Mouse (Mus musculus): ENCODE data around the gene Rnaseh2b.
A peak's percentile ranks its signal among the peaks of the same experiment; 100 is the strongest.

The Rnaseh2b gene

GRCm38 (mm10) chr14:62322581-62323344, 30.4 kb downstream of the Rnaseh2b start:
- no peak for DNase-seq

- DNase-seq = no peak
Observed at GRCm38 (mm10) chr14:62323457-62323856, 31.1 kb downstream of the Rnaseh2b start.

GRCm38 (mm10) chr14:62324943-62325342, 32.6 kb downstream of the Rnaseh2b start:
- DNase-seq = no peak

GRCm38 (mm10) chr14:62326026-62326425, 33.6 kb downstream of the Rnaseh2b start:
- DNase-seq = no peak

- no peak for DNase-seq
Observed at GRCm38 (mm10) chr14:62327171-62327570, 34.8 kb downstream of the Rnaseh2b start.

GRCm38 (mm10) chr14:62328606-62329005, 36.2 kb downstream of the Rnaseh2b start:
- DNase-seq = no peak

GRCm38 (mm10) chr14:62329631-62330030, 37.2 kb downstream of the Rnaseh2b start:
- no peak for DNase-seq

- no peak for DNase-seq
Observed at GRCm38 (mm10) chr14:62331457-62331856, 39.1 kb downstream of the Rnaseh2b start.

- peak; percentile 90 for DNase-seq
Observed at GRCm38 (mm10) chr14:62331866-62332619, 39.7 kb downstream of the Rnaseh2b start.

GRCm38 (mm10) chr14:62333909-62334687, 41.7 kb downstream of the Rnaseh2b start:
- DNase-seq = no peak

GRCm38 (mm10) chr14:62339196-62339595, 46.8 kb downstream of the Rnaseh2b start:
- DNase-seq = no peak

- DNase-seq = no peak
Observed at GRCm38 (mm10) chr14:62341887-62342642, 49.7 kb downstream of the Rnaseh2b start.

GRCm38 (mm10) chr14:62342643-62343144, 50.3 kb downstream of the Rnaseh2b start:
- DNase-seq = no peak

- DNase-seq = no peak
Observed at GRCm38 (mm10) chr14:62346570-62346969, 54.2 kb downstream of the Rnaseh2b start.

GRCm38 (mm10) chr14:62347103-62347502, 54.7 kb downstream of the Rnaseh2b start:
- no peak for DNase-seq

GRCm38 (mm10) chr14:62349786-62350185, 57.4 kb downstream of the Rnaseh2b start:
- no peak for DNase-seq

- DNase-seq = no peak
Observed at GRCm38 (mm10) chr14:62350186-62350585, 57.8 kb downstream of the Rnaseh2b start.

GRCm38 (mm10) chr14:62350890-62351289, 58.5 kb downstream of the Rnaseh2b start:
- DNase-seq = no peak

- DNase-seq = no peak
Observed at GRCm38 (mm10) chr14:62353372-62353771, 61.0 kb downstream of the Rnaseh2b start.

GRCm38 (mm10) chr14:62353793-62354192, 61.4 kb downstream of the Rnaseh2b start:
- DNase-seq = no peak

GRCm38 (mm10) chr14:62355201-62355600, 62.8 kb downstream of the Rnaseh2b start:
- DNase-seq = no peak

GRCm38 (mm10) chr14:62361263-62361980, 69.0 kb downstream of the Rnaseh2b start:
- DNase-seq = no peak
